Mouse (Mus musculus) megakaryocyte, adult 5-6 weeks (primary cell): ENCODE data around the gene Usp45. TPM values are rescaled to one million over a fixed set of nuclear protein-coding genes. Genes with fewer than 3 reads are reported as not detected.

Source experiments
- total RNA-seq, 2 experiments: library from RNA; stranded (forward) in 1 of 2; stranded (reverse) in 1 of 2; fragments of 153-499, 151-499 nt in 1 of 2; fragments of 221-1000, 200-1000 nt in 1 of 2; gene quantifications; 2 replicates each; pipeline versions ENCODE4 v1.2.3 to v1.2.4; 2015 to 2017

Gene Usp45
- total RNA-seq, 2 experiments from 2014 or later = 22.8 to 40.4 TPM

Other genes starting within 250 kb of the Usp45 start
- gene Prdm13, start 81.2 kb upstream of the Usp45 start, total RNA-seq (2015) = not detected in 2 replicates
- not detected in 2 replicates for gene Prdm13, start 81.2 kb upstream of the Usp45 start, total RNA-seq (2017)
- 41.6 and 47.0 TPM in 2 replicates for gene Ccnc, start 39.5 kb upstream of the Usp45 start, total RNA-seq (2015)
- gene Ccnc, start 39.5 kb upstream of the Usp45 start, total RNA-seq (2017) = 32.6 and 41.0 TPM in 2 replicates
- gene Tstd3, start 56 bp downstream of the Usp45 start, total RNA-seq (2015) = 31.1 and 40.9 TPM in 2 replicates
- gene Tstd3, start 56 bp downstream of the Usp45 start, total RNA-seq (2017) = 32.6 and 34.4 TPM in 2 replicates
- gene Pnisr, start 80.4 kb downstream of the Usp45 start, total RNA-seq (2015) = 125 and 128 TPM in 2 replicates
- 96.0 and 115 TPM in 2 replicates for gene Pnisr, start 80.4 kb downstream of the Usp45 start, total RNA-seq (2017)
- gene Coq3, start 112.5 kb downstream of the Usp45 start, total RNA-seq (2015) = 3.4 TPM in 2 replicates
- gene Coq3, start 112.5 kb downstream of the Usp45 start, total RNA-seq (2017) = 3.5 and 4.7 TPM in 2 replicates
- gene Faxc, start 164.2 kb downstream of the Usp45 start, total RNA-seq (2015) = not detected in 2 replicates
- gene Faxc, start 164.2 kb downstream of the Usp45 start, total RNA-seq (2017) = 0.07 TPM in 1 of 2 replicates, not detected in the other